ENCODE assay signal across 8 mouse cellular contexts in genomic region chr17:47454675-47455074, GRCm38 (mm10). TPM values are rescaled to one million over a fixed set of nuclear protein-coding genes. Genes with fewer than 3 reads are reported as not detected.
DNase-seq lines count a peak whose midpoint lies in the region; ATAC-seq and TF ChIP-seq lines count a peak whose summit lies in the region.
"Had no signal": no experiment of that assay in that cellular context is flagged by ENCODE, and none has a peak within 500 bp of the region (broad histone marks: within the 10 kb centered on the region; RNA-seq: fewer than 3 reads in every experiment).

No protein-coding gene starts in this region.

- no peak overlapping the region for H3K4me3 ChIP-seq in lung, embryonic 14.5 days (ENCODE audit: low read depth, low read length)
- 0 out of 2 replicates have a peak overlapping the region, but pooled peaks have one; percentile 10 for H3K4me3 ChIP-seq in bone marrow macrophage, adult 2 months (ENCODE audit: insufficient read depth, low read length)

- no peak for TF ChIP-seq CTCF in lung, embryonic 14.5 days (IDR thresholded peaks at IDR 0.05; ENCODE audit: low read depth)
- TF ChIP-seq CTCF in bone marrow macrophage, adult 2 months (IDR thresholded peaks at IDR 0.05; ENCODE audit: low read depth, low read length) = no peak

- H3K4me2 ChIP-seq in lung, embryonic 14.5 days = no peak overlapping the region

- WGBS in lung, embryonic 14.5 days = 37% methylated on average over 8 of the region's 8 CpGs

- no peaks in the 10 kb centered on the region for H3K36me3 ChIP-seq in lung, embryonic 14.5 days (ENCODE audit: insufficient read depth)

- TF ChIP-seq POLR2A in bone marrow macrophage, adult 2 months (IDR thresholded peaks at IDR 0.05; ENCODE audit: borderline replicate concordance, low read depth, low read length) = no peak

- no peak overlapping the region for H3K9ac ChIP-seq in lung, embryonic 14.5 days

- no peaks in the 10 kb centered on the region for H3K27me3 ChIP-seq in lung, embryonic 14.5 days (ENCODE audit: insufficient read depth, low read length)

- DNase-seq in lung, embryonic 14.5 days = peak; percentile 69
- no peak for DNase-seq in lung, postnatal 25 days (ENCODE audit: low spot score)
- DNase-seq in kidney, postnatal 10 days = peak; percentile 74
- DNase-seq in spleen, postnatal 14 days (ENCODE audit: low spot score in 2 of 2) = peak; percentile 11 to 28
- DNase-seq in yolk sac, embryonic 10.5 days (ENCODE audit: low spot score) = no peak
- DNase-seq in adrenal gland, adult 2 months = no peak

- H3K27ac ChIP-seq in lung, embryonic 14.5 days (ENCODE audit: low read depth) = no peak overlapping the region
- H3K27ac ChIP-seq in bone marrow macrophage, adult 2 months (ENCODE audit: insufficient read depth, low read depth, low read length) = no peak overlapping the region

- ATAC-seq in lung, embryonic 14.5 days (ENCODE audit: insufficient read depth) = no peak

- peaks cover 8% of the 10 kb centered on the region for H3K4me1 ChIP-seq in lung, embryonic 14.5 days (ENCODE audit: insufficient read depth)
- peaks cover 11% of the 10 kb centered on the region for H3K4me1 ChIP-seq in bone marrow macrophage, adult 2 months (ENCODE audit: control insufficient read depth, insufficient read depth, low read length)

- H3K9me3 ChIP-seq in lung, embryonic 14.5 days (ENCODE audit: low read depth, low read length) = no peaks in the 10 kb centered on the region

RNA-seq across cellular contexts. Expression of gene 1700001C19Rik, which starts 17.5 kb away (rescaled TPM):
- polyA plus RNA-seq in lung, embryonic 14.5 days (2014; fragmentation: Nextera tagmentation; extraction: Ambion mirVana) = 0.13 TPM in 1 of 2 replicates, not detected in the other
- polyA plus RNA-seq in bone marrow macrophage, adult 2 months (2012; ENCODE audit: insufficient read depth, insufficient read length, missing spikeins) = 0.34 and 0.67 TPM in 2 replicates
- total RNA-seq in adrenal gland, adult 2 months (2021) = not detected
- polyA plus RNA-seq in adrenal gland, adult 2 months (2012; rRNA removed) = 0.24 TPM in 1 of 2 replicates, not detected in the other

RNA-seq across cellular contexts. Expression of gene AI661453, which starts 18.3 kb away (rescaled TPM):
- 2.4 TPM in 2 replicates for polyA plus RNA-seq in lung, embryonic 14.5 days (2014; fragmentation: Nextera tagmentation; extraction: Ambion mirVana)
- 2.8 and 3.0 TPM in 2 replicates for polyA plus RNA-seq in bone marrow macrophage, adult 2 months (2012; ENCODE audit: insufficient read depth, insufficient read length, missing spikeins)
- under 1 TPM; 0.92 to 0.97 TPM for total RNA-seq in adrenal gland, adult 2 months (2021)
- 0.36 and 0.73 TPM in 2 replicates for polyA plus RNA-seq in adrenal gland, adult 2 months (2012; rRNA removed)

RNA-seq across cellular contexts. Expression of gene Taf8, which starts 47.4 kb away (rescaled TPM):
- 22.1 and 26.8 TPM in 2 replicates for polyA plus RNA-seq in lung, embryonic 14.5 days (2014; fragmentation: Nextera tagmentation; extraction: Ambion mirVana)
- 23.7 and 30.1 TPM in 2 replicates for polyA plus RNA-seq in bone marrow macrophage, adult 2 months (2012; ENCODE audit: insufficient read depth, insufficient read length, missing spikeins)
- total RNA-seq in adrenal gland, adult 2 months (2021) = 10 to 100 TPM; 19.5 to 19.8 TPM
- 12.5 and 15.6 TPM in 2 replicates for polyA plus RNA-seq in adrenal gland, adult 2 months (2012; rRNA removed)

RNA-seq across cellular contexts. Expression of gene Ccnd3, which starts 50.2 kb away (rescaled TPM):
- 289 and 308 TPM in 2 replicates for polyA plus RNA-seq in lung, embryonic 14.5 days (2014; fragmentation: Nextera tagmentation; extraction: Ambion mirVana)
- 89.1 and 95.0 TPM in 2 replicates for polyA plus RNA-seq in bone marrow macrophage, adult 2 months (2012; ENCODE audit: insufficient read depth, insufficient read length, missing spikeins)
- total RNA-seq in adrenal gland, adult 2 months (2021) = 100 to 1,000 TPM; 326 to 471 TPM
- 1,307 and 1,375 TPM in 2 replicates for polyA plus RNA-seq in adrenal gland, adult 2 months (2012; rRNA removed)

RNA-seq across cellular contexts. Expression of gene Guca1a, which starts 54.3 kb away (rescaled TPM):
- 1.6 and 1.7 TPM in 2 replicates for polyA plus RNA-seq in lung, embryonic 14.5 days (2014; fragmentation: Nextera tagmentation; extraction: Ambion mirVana)
- 20.0 and 22.0 TPM in 2 replicates for polyA plus RNA-seq in bone marrow macrophage, adult 2 months (2012; ENCODE audit: insufficient read depth, insufficient read length, missing spikeins)
- 1 to 10 TPM; 1.6 to 3.0 TPM for total RNA-seq in adrenal gland, adult 2 months (2021)
- 4.0 and 5.0 TPM in 2 replicates for polyA plus RNA-seq in adrenal gland, adult 2 months (2012; rRNA removed)
- total RNA-seq: left cerebral cortex, postnatal 25 days had no signal

Comparison
In these comparisons a context has a peak if more than half of its experiments do, and no peak if none do; other contexts are left out.
1. DNase-seq: peak in lung, embryonic 14.5 days (single experiment), kidney, postnatal 10 days (single experiment) and spleen, postnatal 14 days (2 of 2); none in lung, postnatal 25 days (single experiment), yolk sac, embryonic 10.5 days (single experiment) and adrenal gland, adult 2 months (single experiment).